Mouse (Mus musculus): ENCODE data around the gene 5330417H12Rik. TPM values are rescaled to one million over a fixed set of nuclear protein-coding genes. Genes with fewer than 3 reads are reported as not detected.

The 5330417H12Rik gene
- total and polyA plus RNA-seq, 3 experiments, result not detected

- no peak for DNase-seq (ENCODE audit: low read depth, low spot score)
- Histone ChIP-seq H3K9me3 (replicated peaks; ENCODE audit: insufficient read depth, low read length) (no peaks in the 10 kb centered on the region), H3K9ac (ENCODE audit: control insufficient read depth, low read depth, low read length, poor library complexity, severe bottlenecking) (no peak overlapping the region), H3K4me1 (ENCODE audit: control insufficient read depth in 1 of 2, insufficient read depth in 2 of 2, low read length in 2 of 2) (no peaks in the 10 kb centered on the region), H3K79me2 (ENCODE audit: control insufficient read depth, insufficient read depth, low read length, poor library complexity) (no peaks in the 10 kb centered on the region), H3K27me3 (ENCODE audit: control insufficient read depth in 1 of 2, insufficient read depth in 2 of 2, low read length in 2 of 2) (no peaks in the 10 kb centered on the region), H3K4me3 (ENCODE audit: control insufficient read depth in 1 of 2, insufficient read depth in 1 of 2, low read depth in 2 of 2, low read length in 2 of 2) (no peak overlapping the region), H3K36me3 (ENCODE audit: control insufficient read depth in 1 of 2, insufficient read depth in 2 of 2, low read length in 2 of 2) (no peaks in the 10 kb centered on the region), H3K27ac (ENCODE audit: control insufficient read depth, low read depth, low read length) (no peak overlapping the region)
- no peak for TF ChIP-seq CHD1 (IDR thresholded peaks at IDR 0.05; ENCODE audit: low read depth, low read length)
- TF ChIP-seq ZMIZ1 (IDR thresholded peaks at IDR 0.05; ENCODE audit: low read depth, low read length), result no peak
- no peak for TF ChIP-seq NRF1 (IDR thresholded peaks at IDR 0.05; ENCODE audit: insufficient read depth, low read depth, low read length, poor library complexity, severe bottlenecking)
- TF ChIP-seq RCOR1 (IDR thresholded peaks at IDR 0.05; ENCODE audit: low read depth, low read length), result no peak
- no peak for TF ChIP-seq POLR2A (IDR thresholded peaks at IDR 0.05; ENCODE audit: control insufficient read depth in 1 of 2, insufficient read depth in 1 of 2, low read depth in 1 of 2, low read length in 2 of 2, poor library complexity in 1 of 2)
- no peak for TF ChIP-seq MAFK (IDR thresholded peaks at IDR 0.05; ENCODE audit: borderline replicate concordance, low read depth, low read length)
- TF ChIP-seq USF1 (IDR thresholded peaks at IDR 0.05; ENCODE audit: low read depth, low read length), result no peak
- no peak for TF ChIP-seq MYC (IDR thresholded peaks at IDR 0.05; ENCODE audit: low read depth, low read length)
- TF ChIP-seq ELF1 (IDR thresholded peaks at IDR 0.05; ENCODE audit: low read depth, low read length), result no peak
- TF ChIP-seq SMC3 (IDR thresholded peaks at IDR 0.05; ENCODE audit: low read depth, low read length), result no peak
- no peak for TF ChIP-seq POLR2AphosphoS5 (IDR thresholded peaks at IDR 0.05; ENCODE audit: borderline replicate concordance, low read depth, low read length)
- TF ChIP-seq TAL1 (IDR thresholded peaks at IDR 0.05; ENCODE audit: low read length), result no peak
- no peak for TF ChIP-seq BHLHE40 (IDR thresholded peaks at IDR 0.05; ENCODE audit: borderline replicate concordance, low read depth, low read length)
- TF ChIP-seq RAD21 (IDR thresholded peaks at IDR 0.05; ENCODE audit: low read depth, low read length), result no peak
- TF ChIP-seq MEF2A (IDR thresholded peaks at IDR 0.05; ENCODE audit: extremely low read depth, insufficient replicate concordance, low read depth, low read length, poor library complexity, severe bottlenecking), result no peak
- no peak for TF ChIP-seq JUND (IDR thresholded peaks at IDR 0.05; ENCODE audit: low read depth, low read length)
These were observed 25.0 kb upstream of the 5330417H12Rik start for GRCm38 (mm10) chr7:107649990-107650389.

GRCm38 (mm10) chr7:107648937-107649688, 24.2 kb upstream of the 5330417H12Rik start:
- no peak overlapping the region for H3K4me3 ChIP-seq (ENCODE audit: control insufficient read depth in 1 of 2, insufficient read depth in 1 of 2, low read depth in 2 of 2, low read length in 2 of 2)
- H3K27ac ChIP-seq (ENCODE audit: control insufficient read depth, low read depth, low read length), result no peak overlapping the region
- H3K9me3 ChIP-seq (replicated peaks; ENCODE audit: insufficient read depth, low read length), result no peaks in the 10 kb centered on the region

More at GRCm38 (mm10) chr7:107648937-107649688, 24.2 kb upstream of the 5330417H12Rik start:
- DNase-seq (ENCODE audit: low read depth, low spot score), result no peak
- Histone ChIP-seq H3K4me1 (ENCODE audit: control insufficient read depth in 1 of 2, insufficient read depth in 2 of 2, low read length in 2 of 2) (no peaks in the 10 kb centered on the region), H3K36me3 (ENCODE audit: control insufficient read depth in 1 of 2, insufficient read depth in 2 of 2, low read length in 2 of 2) (no peaks in the 10 kb centered on the region), H3K9ac (ENCODE audit: control insufficient read depth, low read depth, low read length, poor library complexity, severe bottlenecking) (no peak overlapping the region), H3K79me2 (ENCODE audit: control insufficient read depth, insufficient read depth, low read length, poor library complexity) (no peaks in the 10 kb centered on the region), H3K27me3 (ENCODE audit: control insufficient read depth in 1 of 2, insufficient read depth in 2 of 2, low read length in 2 of 2) (no peaks in the 10 kb centered on the region)
- TF ChIP-seq ETS1 (IDR thresholded peaks at IDR 0.05; ENCODE audit: low read depth, low read length) (no peak), SMC3 (IDR thresholded peaks at IDR 0.05; ENCODE audit: low read depth, low read length) (no peak), USF2 (IDR thresholded peaks at IDR 0.05; ENCODE audit: borderline replicate concordance in 1 of 2, insufficient read depth in 1 of 2, low read depth in 1 of 2, low read length in 2 of 2) (no peak), BHLHE40 (IDR thresholded peaks at IDR 0.05; ENCODE audit: borderline replicate concordance, low read depth, low read length) (no peak), POLR2AphosphoS5 (IDR thresholded peaks at IDR 0.05; ENCODE audit: borderline replicate concordance, low read depth, low read length) (no peak), MYC (IDR thresholded peaks at IDR 0.05; ENCODE audit: low read depth, low read length) (no peak)

Data from MEL (cell line).